Mouse (Mus musculus): ENCODE data around the gene Mpp2.

Mpp2 gene

GRCm38 (mm10) chr11:102010140-102010539 lies 78.2 kb downstream of the Mpp2 start:
- no peak for DNase-seq (ENCODE audit: low read depth, low spot score)

- DNase-seq (ENCODE audit: low read depth, low spot score) = no peak
Observed at GRCm38 (mm10) chr11:102008954-102009637, 79.2 kb downstream of the Mpp2 start.

- DNase-seq (ENCODE audit: low read depth, low spot score) = no peak
Observed at GRCm38 (mm10) chr11:102008372-102008771, 79.9 kb downstream of the Mpp2 start.

All from A20 (cell line).